Mouse (Mus musculus): ENCODE results near the gene Dlgap4. TPM values are rescaled to one million over a fixed set of nuclear protein-coding genes. Genes with fewer than 3 reads are reported as not detected.

Dlgap4 gene
- total RNA-seq, 2 experiments from 2014 or later, result 35.5 to 38.2 TPM

- no peak for DNase-seq
- intact Hi-C loops (cut with DNase I), result no loop called here
Measured at GRCm38 (mm10) chr2:156614661-156615654, 1.5 kb downstream of the Dlgap4 start.

- DNase-seq, result no peak
- intact Hi-C loops (cut with DNase I), result no loop called here
Measured at GRCm38 (mm10) chr2:156616513-156616912, 3.0 kb downstream of the Dlgap4 start.

- intact Hi-C loops (cut with DNase I), result no loop called here
Measured at GRCm38 (mm10) chr2:156617536-156617935, 4.0 kb downstream of the Dlgap4 start.

GRCm38 (mm10) chr2:156620874-156621273 lies 7.4 kb downstream of the Dlgap4 start:
- intact Hi-C loops (cut with DNase I), result no loop called here

More at GRCm38 (mm10) chr2:156617536-156617935, 4.0 kb downstream of the Dlgap4 start:
- peak; percentile 15 to 35 for DNase-seq

GRCm38 (mm10) chr2:156621449-156621848 lies 7.9 kb downstream of the Dlgap4 start:
- DNase-seq, result peak; percentile 68 to 71
- intact Hi-C loops (cut with DNase I), result no loop called here

More at GRCm38 (mm10) chr2:156620874-156621273, 7.4 kb downstream of the Dlgap4 start:
- no peak for DNase-seq

- intact Hi-C loops (cut with DNase I), result no loop called here
- no peak for DNase-seq
Measured at GRCm38 (mm10) chr2:156622192-156622591, 8.7 kb downstream of the Dlgap4 start.

- no peak for DNase-seq
- intact Hi-C loops (cut with DNase I), result no loop called here
Measured at GRCm38 (mm10) chr2:156623246-156623645, 9.7 kb downstream of the Dlgap4 start.

- peak; percentile 24 to 47 for DNase-seq
- intact Hi-C loops (cut with DNase I), result no loop called here
Measured at GRCm38 (mm10) chr2:156625307-156625706, 11.8 kb downstream of the Dlgap4 start.

- intact Hi-C loops (cut with DNase I), result loop anchor here (2.0 kb wide), 1 partner anchor 41 kb away; no protein-coding TSS in a partner anchor
Measured at GRCm38 (mm10) chr2:156626119-156626518, 12.6 kb downstream of the Dlgap4 start.

GRCm38 (mm10) chr2:156626544-156626943 lies 13.0 kb downstream of the Dlgap4 start:
- DNase-seq, result peak; percentile 53 to 64
- intact Hi-C loops (cut with DNase I), result loop anchor here (2.0 kb wide), 1 partner anchor 42 kb away; no protein-coding TSS in a partner anchor

More at GRCm38 (mm10) chr2:156626119-156626518, 12.6 kb downstream of the Dlgap4 start:
- no peak for DNase-seq

GRCm38 (mm10) chr2:156627917-156628316 lies 14.4 kb downstream of the Dlgap4 start:
- intact Hi-C loops (cut with DNase I), result loop anchor here (2.0 kb wide), 1 partner anchor 43 kb away; no protein-coding TSS in a partner anchor

GRCm38 (mm10) chr2:156630288-156630687 lies 16.8 kb downstream of the Dlgap4 start:
- no peak for DNase-seq
- intact Hi-C loops (cut with DNase I), result no loop called here

More at GRCm38 (mm10) chr2:156627917-156628316, 14.4 kb downstream of the Dlgap4 start:
- no peak for DNase-seq

GRCm38 (mm10) chr2:156632721-156633120 lies 19.2 kb downstream of the Dlgap4 start:
- DNase-seq, result no peak
- intact Hi-C loops (cut with DNase I), result no loop called here

- no peak for DNase-seq
- intact Hi-C loops (cut with DNase I), result no loop called here
Measured at GRCm38 (mm10) chr2:156635091-156635490, 21.6 kb downstream of the Dlgap4 start.

- intact Hi-C loops (cut with DNase I), result no loop called here
- no peak for DNase-seq
Measured at GRCm38 (mm10) chr2:156641141-156641540, 27.6 kb downstream of the Dlgap4 start.

GRCm38 (mm10) chr2:156642931-156643330 lies 29.4 kb downstream of the Dlgap4 start:
- DNase-seq, result no peak
- intact Hi-C loops (cut with DNase I), result no loop called here

GRCm38 (mm10) chr2:156643406-156643805 lies 29.9 kb downstream of the Dlgap4 start:
- no peak for DNase-seq
- intact Hi-C loops (cut with DNase I), result no loop called here

- no peak for DNase-seq
- intact Hi-C loops (cut with DNase I), result no loop called here
Measured at GRCm38 (mm10) chr2:156645145-156645544, 31.6 kb downstream of the Dlgap4 start.

- intact Hi-C loops (cut with DNase I), result no loop called here
- no peak for DNase-seq
Measured at GRCm38 (mm10) chr2:156646877-156647276, 33.4 kb downstream of the Dlgap4 start.

GRCm38 (mm10) chr2:156648042-156648441 lies 34.5 kb downstream of the Dlgap4 start:
- intact Hi-C loops (cut with DNase I), result no loop called here
- no peak for DNase-seq

GRCm38 (mm10) chr2:156649450-156649849 lies 35.9 kb downstream of the Dlgap4 start:
- DNase-seq, result no peak
- intact Hi-C loops (cut with DNase I), result no loop called here

GRCm38 (mm10) chr2:156651019-156651418 lies 37.5 kb downstream of the Dlgap4 start:
- no peak for DNase-seq
- intact Hi-C loops (cut with DNase I), result no loop called here
